Mouse (Mus musculus) lung, postnatal 14 days (tissue): Measurements from ENCODE around the gene Osbpl11.
"Not testable (repeated sequence)": the region's sequence is repeated elsewhere in the genome, so short reads cannot be mapped to it uniquely, and the experiment has no call there.

Experiments
- DNase-seq: peaks from one replicate; pipeline ENCODE4 v3.0.0; 2021

Osbpl11 gene

DNA sequence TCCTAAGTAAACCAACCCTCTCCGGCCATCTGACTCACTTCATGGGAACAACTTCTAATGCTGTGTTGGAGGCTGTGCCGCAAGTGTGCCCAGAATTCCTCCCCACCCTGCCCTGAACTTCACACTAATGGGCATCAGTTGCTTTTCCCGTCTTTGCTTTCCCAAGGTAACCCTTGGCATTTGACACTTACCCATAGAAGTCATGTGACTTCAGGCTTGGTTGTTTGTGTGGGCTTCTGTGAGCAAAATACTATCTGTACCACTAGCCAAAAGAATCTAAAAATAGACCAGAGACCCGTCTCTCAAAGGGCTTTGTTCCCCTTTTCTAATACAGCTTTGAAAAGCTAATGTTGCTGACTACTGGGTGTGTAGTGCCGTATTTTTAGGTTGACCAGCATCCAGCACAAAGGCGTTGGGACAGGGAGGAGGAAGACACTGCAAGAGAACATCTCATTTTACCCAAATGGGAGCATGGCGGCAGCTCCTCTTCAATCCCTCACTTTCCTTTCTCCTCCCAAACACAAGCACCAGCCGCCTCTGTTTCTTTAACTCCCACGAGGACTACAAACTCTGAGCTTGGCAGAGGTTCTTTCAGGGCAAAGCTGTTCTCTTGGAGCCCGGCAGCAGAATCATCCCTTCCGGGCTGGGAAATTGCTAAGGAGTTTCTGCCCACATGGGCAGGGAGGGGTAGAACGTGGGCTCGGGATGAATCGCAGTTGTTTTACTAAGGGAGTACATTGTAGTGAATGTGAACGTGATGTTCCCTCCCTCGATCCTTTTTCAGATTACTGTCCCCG, 6.4 kb upstream of the Osbpl11 start:
- DNase-seq: no peak

DNA sequence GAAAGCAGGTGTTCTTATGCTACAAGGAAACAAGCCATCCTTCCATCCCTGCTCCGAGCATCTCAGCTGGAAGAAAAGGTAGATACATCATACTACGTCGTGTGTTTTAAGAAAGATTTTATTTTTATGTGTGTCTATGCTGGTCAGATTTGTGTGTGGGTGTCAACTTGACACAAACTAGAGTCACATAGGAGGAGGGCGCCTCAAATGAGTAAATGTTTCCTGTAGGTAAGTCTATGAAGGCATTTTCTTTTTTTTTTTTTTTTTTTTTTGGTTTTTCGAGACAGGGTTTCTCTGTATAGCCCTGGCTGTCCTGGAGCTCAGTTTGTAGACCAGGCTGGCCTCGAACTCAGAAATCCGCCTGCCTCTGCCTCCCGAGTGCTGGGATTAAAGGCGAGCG, 5.6 kb upstream of the Osbpl11 start:
- DNase-seq: not testable (repeated sequence)

GRCm38 (mm10) chr16:33179911-33180310, 5.0 kb upstream of the Osbpl11 start:
- no peak for DNase-seq

DNA sequence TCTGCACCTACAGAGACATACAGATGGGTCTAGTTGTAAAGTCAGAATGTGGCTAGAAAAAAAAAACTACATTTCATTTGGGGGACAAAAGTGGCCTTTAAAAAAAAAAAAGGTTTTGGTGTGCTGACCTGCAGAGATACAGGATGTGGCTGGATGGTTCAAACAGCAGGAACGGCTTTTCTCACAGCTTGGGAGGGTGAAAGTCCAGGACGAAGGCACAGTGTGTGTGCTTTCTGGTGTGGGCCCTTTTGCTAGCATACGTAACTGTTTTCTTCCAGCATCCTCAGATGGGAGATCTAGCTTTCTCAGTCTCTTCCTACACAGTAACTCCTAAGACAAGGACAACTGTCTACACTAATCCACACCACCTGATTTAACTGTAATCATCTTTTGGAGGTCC, 4.1 kb upstream of the Osbpl11 start:
- DNase-seq: no peak

DNA sequence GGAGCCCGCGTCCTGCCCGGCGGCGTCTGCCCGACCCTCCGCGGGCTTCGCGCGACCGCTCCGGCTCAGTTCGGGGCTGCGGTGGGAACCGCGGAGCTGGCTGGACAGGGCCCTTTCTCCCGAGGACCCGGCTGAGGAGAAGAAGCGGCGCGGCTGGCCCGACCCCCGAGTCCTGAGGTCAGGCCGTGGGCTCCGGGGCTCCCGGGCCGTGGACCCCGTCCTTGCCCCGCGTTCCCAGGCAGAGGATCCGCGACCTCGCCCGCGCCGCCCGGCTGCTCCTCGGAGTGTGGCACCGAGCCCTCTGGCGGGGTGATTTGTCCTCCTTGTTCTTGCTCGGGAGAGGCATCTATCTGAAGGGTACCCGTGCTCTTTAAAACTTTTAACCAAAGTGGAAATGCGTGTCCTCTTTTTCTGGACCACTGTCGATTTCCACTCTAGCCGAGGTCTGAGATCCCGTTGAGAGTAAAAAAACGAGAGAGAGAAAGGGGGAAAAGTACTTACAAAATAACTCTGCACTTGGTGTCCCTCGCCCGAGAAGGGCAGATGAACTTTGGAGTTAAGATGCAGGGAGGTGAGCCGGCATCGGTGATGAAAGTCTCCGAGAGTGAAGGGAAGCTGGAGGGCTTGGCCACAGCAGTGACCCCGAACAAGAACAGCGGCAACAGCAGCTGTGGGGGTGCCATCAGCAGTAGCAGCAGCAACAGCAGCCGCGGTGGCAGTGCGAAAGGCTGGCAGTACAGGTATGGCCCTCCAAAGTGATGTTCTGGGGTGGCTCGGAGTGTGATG, 583 bp downstream of the Osbpl11 start:
- peak; percentile 61 for DNase-seq

GRCm38 (mm10) chr16:33186134-33186533, 1.3 kb downstream of the Osbpl11 start:
- DNase-seq: no peak

GRCm38 (mm10) chr16:33188076-33188475, 3.2 kb downstream of the Osbpl11 start:
- no peak for DNase-seq

DNA sequence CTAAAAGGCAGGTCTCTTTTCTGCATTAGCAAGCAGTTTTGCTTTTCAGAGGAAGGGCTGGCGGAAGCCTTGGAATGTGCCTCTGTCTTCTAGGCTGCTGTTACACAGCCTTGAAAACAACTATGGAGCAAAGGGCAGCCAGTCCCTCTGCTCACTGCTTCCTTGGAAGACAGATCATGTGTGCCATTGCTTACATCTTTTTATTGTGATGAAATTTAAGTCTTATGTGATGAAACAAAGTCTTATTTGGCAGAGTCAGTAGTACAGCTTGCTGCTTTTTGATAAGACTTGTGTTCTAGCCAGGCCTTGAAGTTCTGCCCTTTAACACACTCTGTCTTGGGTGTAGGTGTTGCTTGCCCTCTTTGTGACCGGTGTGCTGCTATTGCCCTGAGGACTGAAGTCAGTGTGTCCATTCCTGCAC, 6.8 kb downstream of the Osbpl11 start:
- peak; percentile 61 for DNase-seq

- DNase-seq: no peak
These were observed 7.4 kb downstream of the Osbpl11 start for GRCm38 (mm10) chr16:33192280-33192679.

- DNase-seq: peak; percentile 62
These were observed 8.8 kb downstream of the Osbpl11 start for GRCm38 (mm10) chr16:33193649-33194048.

GRCm38 (mm10) chr16:33195686-33196313, 10.9 kb downstream of the Osbpl11 start:
- DNase-seq: no peak

DNA sequence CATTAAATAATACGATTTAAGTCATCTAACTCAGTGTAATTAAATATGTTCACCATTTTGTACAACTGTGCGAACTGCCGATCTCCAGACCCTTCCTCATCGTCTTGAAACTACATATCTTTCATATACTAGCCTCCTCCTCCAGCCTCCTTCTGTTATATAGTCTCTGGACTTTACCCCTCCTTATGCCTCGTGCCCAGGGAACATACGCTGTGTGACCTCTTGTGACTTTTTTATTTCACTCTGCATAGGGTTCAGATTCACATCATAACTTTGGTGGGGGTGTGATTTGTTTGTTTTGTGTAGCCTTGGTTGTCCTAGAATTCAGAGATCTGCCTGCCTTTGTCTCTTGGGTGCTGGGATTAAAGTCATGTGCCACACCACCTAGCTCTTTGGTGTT, 11.7 kb downstream of the Osbpl11 start:
- DNase-seq: no peak

DNA sequence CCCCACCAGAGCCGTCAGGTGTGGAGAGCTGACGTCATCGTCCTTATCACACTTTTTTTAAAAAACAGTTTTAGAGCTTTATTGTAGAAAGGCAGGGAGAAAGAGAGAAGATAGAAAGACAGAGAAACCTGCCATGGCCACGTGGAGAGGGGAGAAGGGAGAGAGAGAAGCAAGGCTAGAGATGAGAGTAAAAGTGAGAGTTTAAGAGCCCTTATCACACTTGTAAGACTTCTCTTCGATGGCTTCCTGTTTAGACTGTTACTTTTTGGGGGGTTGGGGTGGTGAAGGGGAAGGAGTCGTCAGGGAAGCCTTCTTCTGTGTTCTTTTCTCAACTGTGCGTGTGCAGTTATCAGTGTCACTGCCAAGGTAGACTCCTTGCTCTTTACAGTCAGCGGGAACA, 15.7 kb downstream of the Osbpl11 start:
- DNase-seq: no peak

DNA sequence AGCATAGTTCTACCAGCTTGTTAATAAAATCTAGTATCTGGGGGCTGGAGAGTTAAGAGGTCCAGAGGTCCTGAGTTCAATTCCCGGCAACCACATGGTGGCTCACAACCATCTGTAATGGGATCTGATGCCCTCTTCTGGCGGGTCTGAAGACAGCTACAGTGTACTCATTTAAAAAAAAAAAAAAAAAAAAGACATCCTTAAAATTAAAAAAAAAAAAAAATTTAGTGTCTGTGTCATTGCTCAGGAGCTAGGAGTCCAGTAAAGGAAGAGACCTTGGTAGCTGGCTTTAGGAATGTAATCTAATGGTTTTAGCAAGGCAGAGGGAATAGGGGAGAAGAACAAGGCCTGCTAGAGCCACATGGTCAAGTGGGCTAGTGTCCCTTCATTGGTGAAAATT, 25.9 kb downstream of the Osbpl11 start:
- no peak for DNase-seq

DNA sequence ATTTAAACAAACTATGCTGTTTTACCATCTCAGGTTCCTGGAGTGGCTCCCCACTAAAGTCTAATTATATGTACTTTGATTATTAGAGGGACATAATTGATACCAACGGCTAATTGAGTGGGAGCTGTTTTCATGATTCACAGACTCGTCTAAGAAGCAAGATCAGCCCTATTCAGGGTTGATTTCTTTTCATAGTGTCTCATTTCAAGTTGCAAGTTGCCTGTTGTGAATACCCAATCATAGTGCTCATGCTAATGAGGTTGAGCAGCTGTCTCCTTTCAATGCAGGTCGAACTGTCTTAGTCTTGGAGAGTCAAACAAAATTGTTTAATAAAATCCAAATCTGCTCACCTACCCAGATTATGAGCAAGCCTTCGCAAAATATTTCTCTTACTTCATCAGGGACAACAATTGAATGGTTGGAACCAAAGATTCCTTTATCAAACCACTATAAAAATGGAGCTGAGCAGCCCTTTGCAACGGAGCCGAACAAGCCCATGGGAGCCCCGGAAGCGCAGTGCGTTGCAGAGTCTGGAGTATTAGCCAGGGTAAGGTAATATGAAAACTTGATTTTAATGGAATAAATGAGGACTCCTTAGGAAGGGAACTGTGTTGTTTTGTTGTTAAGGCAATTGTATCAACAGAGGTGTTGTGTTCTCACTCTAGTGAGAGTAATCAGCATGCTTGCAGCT, 31.6 kb downstream of the Osbpl11 start:
- DNase-seq: no peak

GRCm38 (mm10) chr16:33217553-33218085, 32.7 kb downstream of the Osbpl11 start:
- DNase-seq: not testable (repeated sequence)

GRCm38 (mm10) chr16:33222482-33222881, 37.6 kb downstream of the Osbpl11 start:
- no peak for DNase-seq

- DNase-seq: no peak
These were observed 39.5 kb downstream of the Osbpl11 start for GRCm38 (mm10) chr16:33224381-33224780.

- DNase-seq: no peak
These were observed 49.3 kb downstream of the Osbpl11 start for GRCm38 (mm10) chr16:33234128-33234527.

GRCm38 (mm10) chr16:33236151-33236550, 51.3 kb downstream of the Osbpl11 start:
- no peak for DNase-seq

DNA sequence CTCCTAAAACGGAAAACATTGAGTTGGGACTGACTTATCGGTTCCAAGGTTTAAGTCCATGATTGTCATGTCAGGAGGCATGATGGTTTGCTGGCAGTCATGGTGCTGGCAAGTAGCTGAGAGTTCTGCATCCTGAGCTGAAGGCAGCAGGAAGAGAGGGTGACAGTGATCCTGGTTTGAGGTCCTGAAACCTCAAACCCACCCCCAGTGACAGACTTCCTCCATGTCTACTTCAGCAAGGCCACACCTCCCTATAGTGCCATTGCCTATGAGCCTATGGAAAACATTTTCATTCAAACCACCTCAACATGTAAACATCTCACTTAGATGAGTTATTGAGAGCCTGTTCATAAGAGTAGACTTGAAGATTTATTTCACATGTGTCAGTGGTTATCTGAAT, 54.4 kb downstream of the Osbpl11 start:
- no peak for DNase-seq

- no peak for DNase-seq
These were observed 57.2 kb downstream of the Osbpl11 start for GRCm38 (mm10) chr16:33242046-33242445.
